Mouse (Mus musculus) ES-Bruce4 (cell line): ENCODE data around the gene Zdhhc7. TPM values are rescaled to one million over a fixed set of nuclear protein-coding genes. Genes with fewer than 3 reads are reported as not detected.

Experiments
- H3K27ac ChIP-seq: 2 replicates; pipeline ENCODE4 v1.5.1; 2012; ENCODE audit warnings: low read length, inconsistent platforms; ENCODE audit not compliant: insufficient read depth
- H3K27me3 ChIP-seq: 2 replicates; pipeline ENCODE4 v1.6.1; 2012; ENCODE audit warnings: mild to moderate bottlenecking, low read length, inconsistent platforms; ENCODE audit not compliant: control insufficient read depth, poor library complexity, insufficient read depth, severe bottlenecking
- H3K36me3 ChIP-seq: 2 replicates; pipeline ENCODE4 v1.6.1; 2012; ENCODE audit warnings: inconsistent platforms, mild to moderate bottlenecking, low read length, moderate library complexity; ENCODE audit not compliant: control insufficient read depth, poor library complexity, insufficient read depth, severe bottlenecking
- H3K4me1 ChIP-seq: one replicate; pipeline ENCODE4 v1.8.1; 2011; ENCODE audit warnings: low read length; ENCODE audit not compliant: control insufficient read depth, insufficient read depth
- H3K4me3 ChIP-seq: 2 replicates; pipeline ENCODE4 v1.5.1; 2011; ENCODE audit warnings: low read depth, mild to moderate bottlenecking, low read length
- H3K9ac ChIP-seq: 2 replicates; pipeline ENCODE4 v1.6.1; 2012; ENCODE audit warnings: low read depth, mild to moderate bottlenecking, inconsistent platforms; ENCODE audit not compliant: poor library complexity, severe bottlenecking
- H3K9me3 ChIP-seq: replicated peaks from 2 replicates; pipeline ENCODE4 v1.6.1; 2012; ENCODE audit warnings: mild to moderate bottlenecking, low read length, inconsistent platforms; ENCODE audit not compliant: control insufficient read depth, poor library complexity, insufficient read depth, severe bottlenecking
- CTCF ChIP-seq: IDR thresholded peaks from one replicate; pipeline ENCODE4 v1.8.1; 2011; ENCODE audit warnings: low read depth, low read length
- EP300 ChIP-seq: IDR thresholded peaks from 2 replicates; pipeline ENCODE4 v1.6.1; 2011; ENCODE audit warnings: low read depth, low read length; ENCODE audit not compliant: insufficient read depth
- POLR2A ChIP-seq: IDR thresholded peaks from one replicate; pipeline ENCODE4 v1.8.1; 2011; ENCODE audit warnings: low read length; ENCODE audit not compliant: insufficient read depth
- polyA plus RNA-seq: library from polyadenylated mRNA; stranded (reverse); fragments of >200 nt; gene quantifications from 2 replicates; pipeline ENCODE4 v1.2.4, GENCODE M21; 2011; ENCODE audit warnings: low read depth; ENCODE audit not compliant: missing spikeins, insufficient read depth, insufficient read length

Zdhhc7 gene
- polyA plus RNA-seq, 1 experiment = 17.1 TPM

DNA sequence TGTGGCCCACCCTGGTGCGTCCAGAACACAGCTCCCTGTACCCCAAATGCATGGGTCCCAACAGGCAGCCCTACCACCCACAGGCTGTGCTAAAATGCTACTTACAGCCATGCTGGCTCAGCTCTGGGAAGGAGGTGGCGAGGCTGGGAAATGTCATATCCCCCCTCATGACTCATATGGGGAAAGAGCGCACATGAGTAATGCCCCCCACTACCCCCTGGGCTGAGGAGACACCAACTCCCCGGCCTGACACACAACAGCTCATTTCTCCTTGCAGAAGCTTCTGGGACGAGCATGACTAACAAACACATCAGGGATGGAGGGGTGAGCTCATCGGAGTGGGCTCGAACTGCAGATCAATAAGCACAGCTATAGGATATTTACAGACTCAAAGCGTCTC, 35.7 kb downstream of the Zdhhc7 start:
- TF ChIP-seq CTCF = no peak
- TF ChIP-seq POLR2A = no peak
- TF ChIP-seq EP300 = no peak

DNA sequence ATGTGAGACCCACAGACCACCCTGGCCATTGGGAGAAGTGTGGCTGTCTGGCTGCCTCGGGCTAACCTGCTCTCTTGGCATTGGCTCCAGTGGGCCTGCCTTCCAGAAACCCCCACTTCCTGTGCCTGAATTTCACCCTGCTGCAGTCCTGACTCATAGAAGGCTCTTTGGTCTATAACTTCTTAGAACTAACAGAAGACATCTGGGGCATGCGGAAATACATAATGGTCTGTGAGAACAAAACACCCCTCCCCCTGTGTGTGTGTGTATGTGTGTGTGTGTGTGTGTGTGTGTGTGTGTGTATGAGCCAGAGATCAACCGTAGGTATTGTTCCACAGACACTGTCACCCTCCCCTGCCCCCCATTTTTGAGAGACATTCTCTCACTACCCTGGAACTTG, 38.0 kb downstream of the Zdhhc7 start:
- Histone ChIP-seq H3K9me3 (no peaks in the 10 kb centered on the region), H3K27ac (no peak overlapping the region), H3K9ac (no peak overlapping the region), H3K36me3 (no peaks in the 10 kb centered on the region), H3K4me3 (no peak overlapping the region), H3K4me1 (no peaks in the 10 kb centered on the region), H3K27me3 (no peaks in the 10 kb centered on the region)
- TF ChIP-seq POLR2A = no peak
- TF ChIP-seq EP300 = no peak
- no peak for TF ChIP-seq CTCF

More for the DNA sequence above, 35.7 kb downstream of the Zdhhc7 start:
- Histone ChIP-seq H3K27ac (no peak overlapping the region), H3K27me3 (no peaks in the 10 kb centered on the region), H3K9me3 (no peaks in the 10 kb centered on the region), H3K9ac (no peak overlapping the region), H3K36me3 (no peaks in the 10 kb centered on the region), H3K4me3 (no peak overlapping the region), H3K4me1 (no peaks in the 10 kb centered on the region)

DNA sequence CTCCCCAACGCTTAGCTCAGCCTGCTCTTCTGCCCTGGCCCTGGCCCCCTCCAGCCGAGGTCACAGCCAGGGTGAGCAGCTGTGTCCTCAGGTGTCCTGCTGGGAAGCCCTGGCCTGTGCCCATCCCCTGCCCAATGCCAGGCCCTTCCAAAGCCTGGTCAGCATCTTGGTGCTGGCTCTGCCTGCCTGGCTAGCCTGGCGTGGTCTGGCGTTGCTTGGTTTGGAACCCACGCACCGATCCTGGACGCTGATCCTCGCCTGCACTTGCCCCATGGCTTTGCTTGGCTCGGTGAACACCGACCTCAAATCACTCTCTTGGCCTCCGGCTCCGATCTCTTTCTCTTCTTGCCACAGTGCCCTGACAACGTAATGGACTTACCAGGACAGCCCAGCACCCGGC, 38.5 kb downstream of the Zdhhc7 start:
- Histone ChIP-seq H3K9me3 (no peaks in the 10 kb centered on the region), H3K4me1 (no peaks in the 10 kb centered on the region), H3K9ac (no peak overlapping the region), H3K27me3 (no peaks in the 10 kb centered on the region), H3K36me3 (no peaks in the 10 kb centered on the region), H3K4me3 (no peak overlapping the region), H3K27ac (no peak overlapping the region)
- no peak for TF ChIP-seq POLR2A
- TF ChIP-seq EP300 = no peak
- TF ChIP-seq CTCF = no peak

DNA sequence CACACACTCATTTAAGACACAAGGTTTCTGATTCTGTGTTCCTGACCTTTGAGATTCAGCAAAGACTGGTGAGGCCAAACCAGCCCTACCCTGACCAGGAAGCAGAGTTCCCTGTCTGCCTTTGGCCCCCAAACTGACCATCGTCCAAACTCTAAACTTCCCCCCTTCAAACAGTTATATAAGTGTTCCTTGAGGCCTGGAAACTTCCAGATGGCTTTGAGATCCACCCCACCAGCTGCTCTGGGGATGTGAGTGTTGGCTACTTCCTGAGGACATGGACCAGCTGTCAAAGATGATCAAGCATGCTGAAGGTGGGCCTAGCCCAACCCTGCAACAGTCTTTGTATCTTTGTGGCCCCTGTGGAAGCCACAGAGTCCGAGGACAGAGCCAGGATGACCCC, 44.2 kb downstream of the Zdhhc7 start:
- Histone ChIP-seq H3K9ac (no peak overlapping the region), H3K4me1 (no peaks in the 10 kb centered on the region), H3K9me3 (no peaks in the 10 kb centered on the region), H3K4me3 (no peak overlapping the region), H3K27me3 (no peaks in the 10 kb centered on the region), H3K36me3 (no peaks in the 10 kb centered on the region), H3K27ac (no peak overlapping the region)
- no peak for TF ChIP-seq EP300
- no peak for TF ChIP-seq POLR2A
- TF ChIP-seq CTCF = no peak

GRCm38 (mm10) chr8:120054833-120055232, 46.4 kb downstream of the Zdhhc7 start:
- no peaks in the 10 kb centered on the region for H3K4me1 ChIP-seq
- H3K9ac ChIP-seq = no peak overlapping the region
- H3K36me3 ChIP-seq = no peaks in the 10 kb centered on the region
- no peaks in the 10 kb centered on the region for H3K27me3 ChIP-seq
- no peak for TF ChIP-seq EP300
- TF ChIP-seq CTCF = no peak
- no peak for TF ChIP-seq POLR2A
- H3K9me3 ChIP-seq = no peaks in the 10 kb centered on the region
- no peak overlapping the region for H3K27ac ChIP-seq
- no peak overlapping the region for H3K4me3 ChIP-seq

DNA sequence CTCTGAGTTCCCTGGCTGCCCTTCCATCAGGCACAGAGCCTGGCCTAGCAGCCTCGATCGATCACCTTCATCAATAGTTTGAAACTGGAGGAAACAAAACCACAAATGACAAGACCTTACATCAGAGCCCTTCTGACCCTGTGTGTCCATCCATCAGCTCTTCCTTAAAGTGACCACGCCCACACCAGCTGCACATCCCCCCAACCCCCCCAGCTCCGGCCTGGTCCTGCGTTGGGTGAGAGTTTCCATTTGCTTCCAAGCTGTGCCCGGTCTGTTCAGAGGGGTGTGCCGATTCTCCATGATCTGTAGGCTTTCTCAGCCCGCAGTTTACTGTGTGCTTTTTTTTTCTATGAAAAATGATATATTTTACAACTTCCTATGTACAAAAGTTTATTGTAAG, 49.0 kb downstream of the Zdhhc7 start:
- H3K9me3 ChIP-seq = no peaks in the 10 kb centered on the region
- no peak overlapping the region for H3K27ac ChIP-seq
- no peaks in the 10 kb centered on the region for H3K4me1 ChIP-seq
- TF ChIP-seq CTCF (no peak), EP300 (no peak), POLR2A (no peak)
- no peaks in the 10 kb centered on the region for H3K36me3 ChIP-seq
- no peak overlapping the region for H3K9ac ChIP-seq
- no peaks in the 10 kb centered on the region for H3K27me3 ChIP-seq
- H3K4me3 ChIP-seq = no peak overlapping the region

GRCm38 (mm10) chr8:120051908-120052307, 49.4 kb downstream of the Zdhhc7 start:
- H3K9me3 ChIP-seq = no peaks in the 10 kb centered on the region
- TF ChIP-seq EP300 (no peak), POLR2A (no peak), CTCF (no peak)
- H3K36me3 ChIP-seq = no peaks in the 10 kb centered on the region
- no peaks in the 10 kb centered on the region for H3K27me3 ChIP-seq
- no peaks in the 10 kb centered on the region for H3K4me1 ChIP-seq
- no peak overlapping the region for H3K27ac ChIP-seq
- H3K4me3 ChIP-seq = no peak overlapping the region
- H3K9ac ChIP-seq = no peak overlapping the region
